Mouse (Mus musculus) heart, embryonic 12.5 days (tissue): ENCODE results near the gene Rph3a. TPM values are rescaled to one million over a fixed set of nuclear protein-coding genes. Genes with fewer than 3 reads are reported as not detected.
"Not testable (repeated sequence)": the region's sequence is repeated elsewhere in the genome, so short reads cannot be mapped to it uniquely, and the experiment has no call there.

Experiments used
- ATAC-seq: fragments of 200-750 bp; cut with Nextera tagmentation; 2 replicates; pipeline ENCODE4 v1.8.0; 2017; ENCODE audit warnings: moderate TSS enrichment, moderate library complexity; ENCODE audit not compliant: insufficient number of reproducible peaks, low FRiP score
- H3K27ac ChIP-seq: fragments of 300-500 bp; sonication (generic); 2 replicates; pipeline ENCODE4 v1.5.1; 2016; ENCODE audit warnings: mild to moderate bottlenecking, moderate library complexity; ENCODE audit not compliant: poor library complexity, severe bottlenecking
- H3K27me3 ChIP-seq: fragments of 300-500 bp; sonication (generic); replicated peaks from 2 replicates; pipeline ENCODE4 v1.6.1; 2016; ENCODE audit warnings: mild to moderate bottlenecking, moderate library complexity
- H3K36me3 ChIP-seq: fragments of 300-500 bp; sonication (generic); 2 replicates; pipeline ENCODE4 v1.6.1; 2016; ENCODE audit warnings: mild to moderate bottlenecking, moderate library complexity
- H3K4me1 ChIP-seq: fragments of 300-500 bp; sonication (generic); replicated peaks from 2 replicates; pipeline ENCODE4 v1.6.1; 2016; ENCODE audit warnings: mild to moderate bottlenecking
- H3K4me2 ChIP-seq: fragments of 300-500 bp; sonication (generic); 2 replicates; pipeline ENCODE4 v1.6.1; 2016; ENCODE audit warnings: mild to moderate bottlenecking, moderate library complexity
- H3K4me3 ChIP-seq: fragments of 300-500 bp; sonication (generic); 2 replicates; pipeline ENCODE4 v1.5.1; 2016; ENCODE audit warnings: mild to moderate bottlenecking
- H3K9ac ChIP-seq: fragments of 300-500 bp; sonication (generic); 2 replicates; pipeline ENCODE4 v1.6.1; 2016; ENCODE audit warnings: mild to moderate bottlenecking, moderate library complexity
- H3K9me3 ChIP-seq: fragments of 300-500 bp; sonication (generic); replicated peaks from 2 replicates; pipeline ENCODE4 v1.6.1; 2016; ENCODE audit warnings: mild to moderate bottlenecking, moderate library complexity
- WGBS: fragments of 180-500 bp; shearing (Covaris S2); methylation state at CpG from one replicate; pipeline ENCODE4 v1.1.7; 2016; 5-methylcytosine and 5-hydroxymethylcytosine counted together
- polyA plus RNA-seq: library from polyadenylated mRNA; unstranded; fragments of >200 nt; fragmentation: Nextera tagmentation; extraction: Ambion mirVana; gene quantifications from 2 replicates; pipeline ENCODE4 v1.2.1, GENCODE M21; 2016

The Rph3a gene
- polyA plus RNA-seq, 1 experiment from 2014 or later, result not detected

DNA sequence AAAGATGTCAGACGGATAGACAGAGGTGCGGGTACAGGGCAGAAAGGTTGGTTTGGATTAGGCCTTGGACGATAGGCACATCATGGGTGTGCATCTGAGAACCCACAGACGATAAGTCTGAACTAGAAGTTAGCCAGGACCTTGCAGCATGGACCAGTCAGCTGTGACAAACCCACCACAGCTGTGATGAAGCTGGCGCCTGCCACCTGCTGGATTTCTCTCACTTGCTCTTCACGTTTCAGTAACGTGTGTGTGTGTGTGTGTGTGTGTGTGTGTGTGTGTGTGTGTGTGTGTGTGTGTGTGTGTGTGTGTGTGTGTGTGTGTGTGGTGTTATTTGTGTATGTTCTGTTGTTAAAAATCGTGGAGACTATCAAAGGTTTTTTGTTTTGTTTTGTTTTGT is 95.7 kb downstream of the Rph3a start, which contains the start of gene Oas1d:
Gene Oas1d (plus strand): TSS at position 333 of the 400 bp plus-strand sequence.
- H3K9ac ChIP-seq, H3K4me3 ChIP-seq, H3K27ac ChIP-seq, H3K27me3 ChIP-seq, H3K36me3 ChIP-seq, ATAC-seq, H3K4me1 ChIP-seq, H3K4me2 ChIP-seq, H3K9me3 ChIP-seq: not testable (repeated sequence)
- 41% methylated on average over 8 of the region's 8 CpGs for WGBS

DNA sequence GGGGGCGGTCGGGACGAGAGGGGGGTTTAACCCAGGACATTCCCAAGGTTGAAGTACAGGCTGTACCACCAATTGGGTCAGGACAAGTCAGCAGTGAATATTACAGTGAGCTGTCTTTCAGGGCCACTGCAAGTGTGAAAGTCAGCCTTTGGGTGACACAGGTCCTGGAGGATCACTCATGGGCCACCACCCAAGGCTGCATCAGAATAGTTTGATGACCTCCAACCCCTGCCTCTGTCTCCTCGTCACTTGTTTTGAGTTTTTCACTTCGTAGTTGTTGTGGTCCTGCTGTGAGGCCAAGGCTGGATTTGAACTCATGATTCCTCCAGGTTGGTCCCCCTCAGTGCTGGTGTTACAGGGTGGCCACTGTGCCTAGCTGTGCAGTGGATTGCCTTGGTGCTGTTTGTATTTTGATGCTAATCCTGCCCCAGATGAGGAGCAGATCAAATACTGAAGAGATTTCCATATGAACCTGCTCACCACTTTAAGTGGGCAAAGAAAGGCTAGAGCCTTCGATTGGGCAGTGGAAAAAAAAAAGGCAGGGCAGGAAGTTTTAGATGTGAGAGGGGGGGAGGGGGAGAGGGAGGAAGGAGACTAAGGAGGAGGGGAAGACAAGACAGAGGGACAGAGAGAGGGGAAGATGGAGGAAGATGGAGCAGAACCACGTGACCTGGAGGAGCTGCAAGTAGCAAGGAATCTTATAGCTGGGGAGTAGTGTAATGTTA is 101.5 kb downstream of the Rph3a start:
- H3K9me3 ChIP-seq, result no peaks in the 10 kb centered on the region
- H3K4me1 ChIP-seq, result no peaks in the 10 kb centered on the region
- no peak overlapping the region for H3K4me2 ChIP-seq
- H3K9ac ChIP-seq, result no peak overlapping the region
- H3K27ac ChIP-seq, result no peak overlapping the region
- H3K27me3 ChIP-seq, result no peaks in the 10 kb centered on the region
- H3K4me3 ChIP-seq, result no peak overlapping the region
- H3K36me3 ChIP-seq, result no peaks in the 10 kb centered on the region
- WGBS, result 45% methylated on average over 7 of the region's 7 CpGs
- no peak for ATAC-seq

DNA sequence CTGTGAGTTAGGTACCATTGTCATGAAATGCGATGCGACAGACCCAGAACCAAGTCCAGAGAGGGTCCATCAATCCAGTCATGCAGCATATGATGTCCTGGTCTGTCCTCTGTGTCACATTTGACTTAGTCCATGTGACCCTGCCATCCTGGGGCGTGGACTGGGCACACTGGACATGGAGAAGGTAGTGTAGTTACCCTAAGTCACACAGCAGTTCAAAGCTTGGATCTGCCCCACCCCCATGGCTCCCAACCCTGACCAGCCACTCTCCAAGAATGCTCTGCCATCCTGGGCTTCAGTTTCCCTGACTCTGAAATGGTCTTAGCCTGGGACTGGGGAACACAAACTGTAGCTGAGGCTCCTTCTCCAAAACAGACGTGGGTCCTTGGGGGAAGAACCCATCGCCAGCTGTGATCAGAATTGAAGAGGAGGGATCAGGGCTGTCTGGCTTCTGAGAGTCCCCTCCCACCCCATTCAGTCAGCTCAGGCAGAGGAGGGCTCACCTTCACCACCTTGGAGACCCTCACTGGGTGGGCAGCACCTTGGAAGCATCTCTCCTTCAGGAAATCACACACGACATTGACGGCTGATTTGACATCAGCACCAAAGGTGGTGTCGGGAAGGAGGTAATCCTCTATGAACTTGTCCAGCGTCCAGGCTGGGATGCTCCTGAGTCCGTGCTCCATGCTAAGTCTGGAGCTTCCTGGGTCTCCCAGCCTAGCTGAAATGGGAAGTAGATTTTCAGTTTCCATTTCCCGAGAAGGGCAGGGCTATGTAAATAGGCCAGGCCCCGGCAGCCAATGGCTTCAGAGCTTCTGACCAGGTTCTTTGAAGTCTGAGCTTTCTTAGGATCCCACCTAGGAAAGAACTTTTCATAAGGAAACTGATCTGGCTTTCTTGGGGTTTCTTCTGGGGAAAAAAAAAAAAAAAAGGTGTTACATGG is 102.8 kb downstream of the Rph3a start, which contains the start of gene Oas1a:
Gene Oas1a (minus strand): TSS at position 731 of the 943 bp plus-strand sequence.
- WGBS, result 30% methylated on average over 9 of the region's 12 CpGs
- not testable (repeated sequence) for ATAC-seq, H3K9me3 ChIP-seq

DNA sequence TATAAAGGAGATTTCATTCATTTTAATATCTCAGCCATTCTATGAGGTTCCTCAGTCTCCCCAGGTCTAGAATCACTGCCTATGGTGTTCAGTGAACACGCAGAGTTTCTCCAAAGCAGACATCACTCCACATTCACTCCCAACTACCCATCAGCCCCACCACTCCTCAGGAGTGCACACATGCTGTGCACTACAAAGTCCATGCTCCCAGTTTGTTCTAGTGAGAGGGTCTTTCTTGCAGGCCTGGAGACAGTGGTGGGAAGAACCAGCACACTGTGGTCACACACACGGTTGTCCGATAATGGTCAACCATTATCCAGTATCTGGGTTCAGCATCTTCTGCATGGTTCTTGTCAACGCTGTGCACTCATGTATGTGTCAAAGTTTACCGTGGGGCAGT is 107.8 kb downstream of the Rph3a start:
- Histone ChIP-seq H3K4me3 (no peak overlapping the region), H3K9me3 (no peaks in the 10 kb centered on the region), H3K27me3 (no peaks in the 10 kb centered on the region), H3K27ac (no peak overlapping the region), H3K9ac (no peak overlapping the region), H3K4me2 (no peak overlapping the region), H3K36me3 (no peaks in the 10 kb centered on the region), H3K4me1 (no peaks in the 10 kb centered on the region)
- 85% methylated on average over 5 of the region's 5 CpGs for WGBS
- ATAC-seq, result no peak

More for the DNA sequence above, 102.8 kb downstream of the Rph3a start, which contains the start of gene Oas1a:
- H3K27ac ChIP-seq, H3K4me2 ChIP-seq, H3K9ac ChIP-seq, H3K36me3 ChIP-seq, H3K4me1 ChIP-seq, H3K4me3 ChIP-seq, H3K27me3 ChIP-seq: not testable (repeated sequence)

DNA sequence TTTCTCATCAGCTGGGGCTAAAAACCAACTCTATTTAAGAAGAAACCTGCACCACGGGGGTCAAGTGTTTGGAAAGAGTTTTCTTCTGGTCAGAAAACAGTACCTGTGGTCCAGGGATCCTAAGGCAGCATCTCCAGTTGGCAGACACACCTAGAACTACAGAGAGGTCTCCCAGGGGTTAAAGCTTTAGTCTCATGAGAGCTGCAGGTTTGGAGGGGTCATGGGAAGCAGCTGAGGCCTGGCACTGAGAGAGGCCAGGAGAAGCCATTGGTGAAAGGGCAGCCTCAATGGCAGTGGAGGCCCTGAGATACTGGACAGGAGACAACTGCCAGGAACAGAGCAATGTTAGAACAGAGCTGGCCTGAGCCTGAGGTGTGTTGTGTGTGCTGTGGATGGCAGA is 109.2 kb downstream of the Rph3a start:
- Histone ChIP-seq H3K27me3 (no peaks in the 10 kb centered on the region), H3K9me3 (no peaks in the 10 kb centered on the region), H3K4me2 (no peak overlapping the region), H3K9ac (no peak overlapping the region), H3K4me3 (no peak overlapping the region), H3K4me1 (no peaks in the 10 kb centered on the region), H3K27ac (no peak overlapping the region), H3K36me3 (no peaks in the 10 kb centered on the region)
- 62% methylated on average over 1 of the region's 1 CpGs for WGBS
- ATAC-seq, result no peak

DNA sequence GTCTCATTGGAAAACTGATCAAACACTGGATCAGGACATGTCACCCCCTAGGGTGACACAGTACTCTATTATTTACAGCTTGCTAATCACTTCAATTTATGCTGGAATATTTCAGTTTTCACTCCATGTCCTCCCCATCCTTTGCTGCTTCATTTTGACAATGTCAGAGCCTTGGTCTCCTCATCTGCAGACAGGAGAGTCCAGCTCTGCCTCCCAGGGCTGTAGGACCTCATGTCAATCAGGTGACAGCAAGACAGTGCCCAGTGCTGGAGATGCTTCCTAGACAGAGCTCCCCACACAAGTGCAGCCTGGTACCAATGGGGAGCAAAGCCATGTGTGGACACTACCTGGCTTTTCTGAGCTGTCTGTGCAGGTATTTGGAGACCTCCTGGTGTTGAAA is 111.2 kb downstream of the Rph3a start:
- Histone ChIP-seq H3K27ac (no peak overlapping the region), H3K9ac (no peak overlapping the region), H3K4me2 (no peak overlapping the region), H3K36me3 (no peaks in the 10 kb centered on the region), H3K4me1 (no peaks in the 10 kb centered on the region), H3K27me3 (no peaks in the 10 kb centered on the region), H3K4me3 (no peak overlapping the region), H3K9me3 (no peaks in the 10 kb centered on the region)
- no peak for ATAC-seq

DNA sequence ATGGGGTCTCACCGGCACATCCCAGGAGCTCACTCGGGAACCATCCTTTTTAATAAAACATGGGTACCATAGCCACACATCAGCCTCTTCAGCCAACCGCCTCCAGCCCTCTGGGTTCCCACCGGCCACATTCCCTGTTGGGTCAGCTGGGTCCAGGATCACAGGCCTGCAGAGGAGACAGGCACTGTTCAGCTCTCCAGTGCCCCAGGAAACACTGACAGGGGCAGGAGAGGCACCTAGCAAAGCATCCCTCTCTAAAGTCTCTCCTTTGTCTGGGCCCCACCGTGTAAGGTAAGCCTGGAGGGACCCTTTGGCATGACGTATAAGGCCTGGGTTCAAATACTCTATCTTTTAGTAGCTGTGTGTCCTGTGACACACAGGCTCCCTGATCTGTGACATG is 111.6 kb downstream of the Rph3a start:
- no peak for ATAC-seq
- Histone ChIP-seq H3K36me3 (no peaks in the 10 kb centered on the region), H3K9ac (no peak overlapping the region), H3K4me1 (no peaks in the 10 kb centered on the region), H3K9me3 (no peaks in the 10 kb centered on the region), H3K4me3 (no peak overlapping the region), H3K27me3 (no peaks in the 10 kb centered on the region), H3K27ac (no peak overlapping the region), H3K4me2 (no peak overlapping the region)
- 77% methylated on average over 6 of the region's 6 CpGs for WGBS

DNA sequence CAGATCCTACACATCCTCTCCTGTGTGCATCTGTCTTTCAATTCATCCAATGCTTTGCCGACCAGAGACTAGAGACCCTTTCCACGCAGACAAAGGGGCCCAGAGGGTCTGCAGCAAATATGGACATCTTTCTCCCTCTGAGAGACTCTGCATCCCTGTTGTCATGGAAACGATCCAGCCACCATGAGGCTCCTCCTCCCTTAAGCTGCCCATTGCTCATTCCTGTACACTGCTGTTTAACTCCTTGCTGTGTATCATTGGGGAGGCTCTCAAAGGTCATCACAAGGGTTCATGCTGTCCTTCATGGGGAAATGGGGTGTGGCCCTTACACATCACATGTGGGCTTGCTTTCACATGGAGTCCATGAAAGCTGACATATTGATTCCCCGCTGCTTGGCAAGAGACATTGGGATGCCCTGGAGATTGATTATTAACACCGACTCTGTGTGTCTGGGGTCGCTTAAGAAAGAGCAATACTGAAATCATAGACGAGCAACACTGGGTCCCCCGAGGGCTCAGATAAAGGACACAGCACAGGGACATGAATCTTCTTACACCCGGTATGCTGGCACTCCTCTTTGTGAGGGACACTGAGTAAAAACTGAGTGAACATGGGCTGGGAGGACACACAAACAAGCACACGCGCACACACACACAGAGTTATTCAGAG is 114.5 kb downstream of the Rph3a start:
- WGBS, result 78% methylated on average over 11 of the region's 11 CpGs
- H3K36me3 ChIP-seq, result no peaks in the 10 kb centered on the region
- no peak for ATAC-seq
- H3K27ac ChIP-seq, result no peak overlapping the region
- no peak overlapping the region for H3K4me2 ChIP-seq
- no peak overlapping the region for H3K9ac ChIP-seq
- H3K4me1 ChIP-seq, result no peaks in the 10 kb centered on the region
- H3K9me3 ChIP-seq, result 0 out of 2 replicates have a peak, but pooled peaks cover 4% of the 10 kb centered on the region
- H3K4me3 ChIP-seq, result no peak overlapping the region
- H3K27me3 ChIP-seq, result no peaks in the 10 kb centered on the region

DNA sequence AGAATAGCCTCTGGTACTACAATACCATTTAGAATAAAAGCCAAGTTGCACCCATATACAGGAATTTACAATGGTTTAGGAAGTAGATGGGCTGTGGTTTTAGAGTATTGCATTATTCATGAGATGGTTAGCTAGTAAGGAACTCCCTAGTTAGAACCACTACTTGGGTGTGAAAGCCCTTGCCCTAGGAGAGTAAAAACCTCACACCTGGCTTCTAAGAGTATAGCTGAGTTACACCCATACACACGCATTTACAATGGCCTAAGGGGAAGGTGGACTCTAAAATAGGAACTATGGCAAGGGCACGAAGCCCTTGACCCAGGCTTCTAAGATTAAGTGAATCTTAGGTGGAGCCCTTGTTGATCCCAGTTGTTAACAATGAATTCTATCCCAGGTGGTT is 115.2 kb downstream of the Rph3a start:
- not testable (repeated sequence) for H3K9ac ChIP-seq, H3K36me3 ChIP-seq, H3K4me1 ChIP-seq, ATAC-seq, H3K4me2 ChIP-seq, H3K27me3 ChIP-seq, H3K4me3 ChIP-seq, H3K9me3 ChIP-seq, H3K27ac ChIP-seq
- 66% methylated on average over 2 of the region's 2 CpGs for WGBS

DNA sequence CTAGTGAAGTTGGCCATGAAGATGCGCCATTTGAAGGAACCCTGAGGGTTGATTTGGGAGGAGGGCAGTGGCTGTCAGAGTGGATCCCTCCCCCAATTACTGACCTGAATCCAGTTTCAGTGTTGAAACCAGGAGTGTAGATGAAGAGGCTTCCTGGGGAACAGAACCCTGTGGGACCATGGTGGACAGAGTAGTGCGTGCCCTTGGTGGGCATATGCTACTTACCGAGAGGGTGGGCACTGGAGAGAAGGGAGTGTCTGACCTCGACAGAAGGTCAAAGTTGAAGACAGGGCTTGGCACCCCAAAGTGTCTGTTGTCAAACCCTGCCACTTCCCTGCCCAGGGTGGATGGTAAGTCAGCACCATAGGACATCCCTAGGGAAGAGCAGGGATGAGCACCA is 116.0 kb downstream of the Rph3a start:
- not testable (repeated sequence) for H3K9me3 ChIP-seq, ATAC-seq
- 83% methylated on average over 4 of the region's 4 CpGs for WGBS

DNA sequence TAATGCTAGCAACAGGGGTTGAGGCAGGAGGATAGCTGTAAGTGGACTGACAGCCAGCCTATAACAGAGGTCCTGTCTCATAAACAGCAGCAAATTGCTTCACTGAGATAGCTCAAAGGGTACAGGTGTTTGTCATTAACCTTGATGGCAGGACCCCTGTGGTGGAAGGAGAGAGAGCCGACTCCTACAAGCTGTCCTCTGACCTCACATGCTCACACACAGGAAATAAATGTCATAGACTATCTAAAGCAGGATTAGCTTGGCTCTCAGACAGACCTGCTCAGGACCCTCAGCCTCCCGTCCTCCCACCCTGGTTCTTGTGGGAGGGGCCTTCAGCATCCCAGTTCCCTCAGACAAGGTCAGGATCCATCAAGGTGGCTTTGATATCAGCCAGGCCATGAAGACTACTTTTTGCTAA is 117.6 kb downstream of the Rph3a start:
- Histone ChIP-seq H3K27ac (no peak overlapping the region), H3K4me2 (no peak overlapping the region), H3K36me3 (no peaks in the 10 kb centered on the region), H3K9ac (no peak overlapping the region), H3K27me3 (0 out of 2 replicates have a peak, but pooled peaks cover 5% of the 10 kb centered on the region), H3K4me1 (no peaks in the 10 kb centered on the region), H3K9me3 (0 out of 2 replicates have a peak, but pooled peaks cover 4% of the 10 kb centered on the region), H3K4me3 (no peak overlapping the region)
- 60% methylated on average over 2 of the region's 2 CpGs for WGBS
- no peak for ATAC-seq

More for the DNA sequence above, 116.0 kb downstream of the Rph3a start:
- not testable (repeated sequence) for H3K4me2 ChIP-seq, H3K4me3 ChIP-seq, H3K9ac ChIP-seq, H3K27me3 ChIP-seq, H3K36me3 ChIP-seq, H3K27ac ChIP-seq, H3K4me1 ChIP-seq
